Mouse (Mus musculus) ES-E14 (cell line): ENCODE data around the gene Cd9. TPM values are rescaled to one million over a fixed set of nuclear protein-coding genes. Genes with fewer than 3 reads are reported as not detected.

Experiments used
- DNase-seq: peaks from one replicate; pipeline ENCODE4 v3.0.0-alpha.2; 2013; ENCODE audit warnings: low read depth, low spot score
- H3K27ac ChIP-seq: 2 replicates; pipeline ENCODE4 v1.5.1; 2012; ENCODE audit warnings: low read depth, mild to moderate bottlenecking, low read length, moderate library complexity, mixed read lengths; ENCODE audit not compliant: poor library complexity, insufficient read depth, severe bottlenecking
- H3K36me3 ChIP-seq: 2 replicates; pipeline ENCODE4 v1.6.1; 2012; ENCODE audit warnings: mild to moderate bottlenecking, low read length, moderate library complexity, mixed read lengths; ENCODE audit not compliant: control insufficient read depth, poor library complexity, insufficient read depth, severe bottlenecking
- H3K4me1 ChIP-seq, 2 experiments: fragments of 150-350 bp in 1 of 2; sonication (generic) in 1 of 2; 2 replicates each; pipeline ENCODE4 v1.6.1; 2012; ENCODE audit warnings: low read length in 2 of 2, mild to moderate bottlenecking in 1 of 2, mixed read lengths in 1 of 2; ENCODE audit not compliant: control insufficient read depth in 2 of 2, insufficient read depth in 2 of 2, poor library complexity in 1 of 2
- H3K4me3 ChIP-seq, 2 experiments: fragments of 150-350 bp in 1 of 2; sonication (generic) in 1 of 2; 2 replicates each; pipeline ENCODE4 v1.5.1; 2012; ENCODE audit warnings: low read length in 2 of 2, low read depth in 1 of 2, mild to moderate bottlenecking in 1 of 2, mixed read lengths in 1 of 2; ENCODE audit not compliant: insufficient read depth in 1 of 2, poor library complexity in 1 of 2, severe bottlenecking in 1 of 2
- H3K9ac ChIP-seq: 2 replicates; pipeline ENCODE4 v1.6.1; 2012; ENCODE audit warnings: low read depth, mild to moderate bottlenecking, low read length, mixed read lengths; ENCODE audit not compliant: poor library complexity, insufficient read depth, severe bottlenecking
- H3K9me3 ChIP-seq: fragments of 150-350 bp; sonication (generic); 2 replicates; pipeline ENCODE4 v1.6.1; 2012; ENCODE audit warnings: low read depth, mild to moderate bottlenecking, low read length; ENCODE audit not compliant: control insufficient read depth, insufficient read depth
- CHD2 ChIP-seq: IDR thresholded peaks from 2 replicates; pipeline ENCODE4 v1.6.1; 2014; ENCODE audit warnings: mild to moderate bottlenecking, low read depth, low read length, inconsistent platforms
- HCFC1 ChIP-seq: IDR thresholded peaks from 2 replicates; pipeline ENCODE4 v1.6.1; 2012; ENCODE audit warnings: low read length, inconsistent platforms, borderline replicate concordance; ENCODE audit not compliant: insufficient read depth
- MAFK ChIP-seq: IDR thresholded peaks from 2 replicates; pipeline ENCODE4 v1.6.1; 2014; ENCODE audit warnings: mild to moderate bottlenecking, low read depth, low read length, inconsistent platforms; ENCODE audit not compliant: insufficient read depth
- ZC3H11A ChIP-seq: IDR thresholded peaks from 2 replicates; pipeline ENCODE4 v1.6.1; 2012; ENCODE audit warnings: low read depth, mild to moderate bottlenecking, inconsistent platforms, low read length, borderline replicate concordance
- ZNF384 ChIP-seq: IDR thresholded peaks from 2 replicates; pipeline ENCODE4 v1.6.1; 2012; ENCODE audit warnings: low read depth, low read length, inconsistent platforms
- in situ Hi-C, 2 experiments: fragments of 600-800 bp; cut with MboI; formaldehyde crosslinking; loops; one replicate each; pipeline ENCODE4 v1.15.1; 2025; ENCODE audit warnings: low sequenced_read_pairs in 2 of 2, inconsistent platforms in 1 of 2; ENCODE audit not compliant: unreplicated experiment in 2 of 2
- total RNA-seq: library from RNA; depleted of rRNA; stranded (reverse); fragments of 300-350 nt; gene quantifications from 2 replicates; pipeline ENCODE4 v1.2.3, GENCODE M21; 2012; rRNA removed

Gene Cd9
- 228 and 374 TPM in 2 replicates for total RNA-seq

- TF ChIP-seq HCFC1: no peak
- no peak for TF ChIP-seq ZC3H11A
- TF ChIP-seq CHD2: no peak
- no peak for TF ChIP-seq MAFK
- TF ChIP-seq ZNF384: no peak
- no peak for DNase-seq
- peak within 1 kb of the TSS; percentile 78 for H3K9ac ChIP-seq
- in situ Hi-C loops: no loop called here
- peak within 1 kb of the TSS; percentile 77; the same call in 1 of the 2 replicates for H3K27ac ChIP-seq
- H3K9me3 ChIP-seq: no peaks in the 10 kb centered on the region
- peak within 1 kb of the TSS; percentile 77 to 87 for H3K4me3 ChIP-seq
- peaks cover 5 to 25% of the 10 kb centered on the region in 2 experiments for H3K4me1 ChIP-seq
- peaks cover 7% of the 10 kb centered on the region; the same call in 1 of the 2 replicates for H3K36me3 ChIP-seq
These were observed at the start of gene Cd9 for GRCm38 (mm10) chr6:125494092-125494871. Cd9 (minus strand) TSS chr6:125494791.

GRCm38 (mm10) chr6:125541296-125541695, 46.7 kb upstream of the Cd9 start:
- DNase-seq: no peak
- Histone ChIP-seq H3K4me1 (peaks cover 0 to 12% of the 10 kb centered on the region in 2 experiments; a peak in 1 of 4 replicates), H3K36me3 (no peaks in the 10 kb centered on the region), H3K4me3 (no peak overlapping the region), H3K9ac (no peak overlapping the region), H3K9me3 (no peaks in the 10 kb centered on the region), H3K27ac (no peak overlapping the region)
- in situ Hi-C loops: no loop called here
- TF ChIP-seq ZC3H11A: no peak
- TF ChIP-seq ZNF384: no peak
- no peak for TF ChIP-seq HCFC1
- TF ChIP-seq MAFK: no peak
- TF ChIP-seq CHD2: no peak

- no peak for DNase-seq
- in situ Hi-C loops: no loop called here
- Histone ChIP-seq H3K4me1 (peaks cover 0 to 12% of the 10 kb centered on the region in 2 experiments; a peak in 1 of 4 replicates), H3K9me3 (no peaks in the 10 kb centered on the region), H3K27ac (no peak overlapping the region), H3K36me3 (no peaks in the 10 kb centered on the region), H3K9ac (no peak overlapping the region), H3K4me3 (no peak overlapping the region)
- TF ChIP-seq ZNF384 (no peak), HCFC1 (no peak), ZC3H11A (no peak), CHD2 (no peak), MAFK (no peak)
These were observed 46.2 kb upstream of the Cd9 start for GRCm38 (mm10) chr6:125540826-125541225.

- Histone ChIP-seq H3K27ac (no peak overlapping the region), H3K9me3 (no peaks in the 10 kb centered on the region), H3K9ac (no peak overlapping the region), H3K4me3 (no peak overlapping the region), H3K36me3 (no peaks in the 10 kb centered on the region), H3K4me1 (peaks cover 0 to 12% of the 10 kb centered on the region in 2 experiments; a peak in 1 of 4 replicates)
- no peak for DNase-seq
- TF ChIP-seq CHD2 (no peak), MAFK (peak; percentile 76)
- in situ Hi-C loops: no loop called here
These were observed 45.6 kb upstream of the Cd9 start for GRCm38 (mm10) chr6:125540199-125540598.
